Mouse (Mus musculus): ENCODE data around the gene Pop5. TPM values are rescaled to one million over a fixed set of nuclear protein-coding genes. Genes with fewer than 3 reads are reported as not detected.

Gene Pop5
- total RNA-seq (2021) = 10 to 100 TPM; 32.2 to 38.1 TPM
- polyA plus RNA-seq (2012; rRNA removed) = 36.2 and 43.8 TPM in 2 replicates
- long read RNA-seq, partial matches to known transcripts = 13 of 15 reads
- long read RNA-seq, other reads (novel, unspliced or antisense) = 0 of 15 reads

GRCm38 (mm10) chr5:115235786-115236263 is at the start of gene Pop5:
Gene Pop5 (plus strand): TSS chr5:115235836.
- TF ChIP-seq CTCF (IDR thresholded peaks at IDR 0.05) = no peak; the same call in 1 of the 2 replicates
- TF ChIP-seq EP300 (IDR thresholded peaks at IDR 0.05; ENCODE audit: insufficient read depth, low read depth, low read length) = peak; percentile 94
- no peak for TF ChIP-seq POLR2A (IDR thresholded peaks at IDR 0.05; ENCODE audit: insufficient read depth, low read depth, low read length)
- DNase-seq = peak; percentile 89 to 94
- Histone ChIP-seq H3K27ac (peak within 1 kb of the TSS; percentile 92), H3K4me1 (ENCODE audit: control insufficient read depth, insufficient read depth, low read length) (peaks cover 3% of the 10 kb centered on the region; the same call in 1 of the 2 replicates), H3K9ac (ENCODE audit: low read depth, low read length) (peak within 1 kb of the TSS; percentile 73), H3K36me3 (ENCODE audit: control insufficient read depth, insufficient read depth, low read length) (no peaks in the 10 kb centered on the region), H3K79me2 (replicated peaks; ENCODE audit: control insufficient read depth, insufficient read depth, low read length) (no peaks in the 10 kb centered on the region), H3K27me3 (ENCODE audit: control insufficient read depth, insufficient read depth, low read length) (no peaks in the 10 kb centered on the region), H3K4me3 (peak within 1 kb of the TSS; percentile 56)
- intact Hi-C loops (cut with DNase I) = loop anchor here (1.0 to 2.0 kb wide), 3 partner anchors 49 to 257 kb away; no protein-coding TSS in a partner anchor
- WGBS = 1% methylated on average over 21 of the region's 21 CpGs

GRCm38 (mm10) chr5:115186371-115187073 is 49.1 kb upstream of the Pop5 start:
- TF ChIP-seq EP300 (IDR thresholded peaks at IDR 0.05; ENCODE audit: insufficient read depth, low read depth, low read length) (no peak), CTCF (IDR thresholded peaks at IDR 0.05) (no peak), POLR2A (IDR thresholded peaks at IDR 0.05; ENCODE audit: insufficient read depth, low read depth, low read length) (no peak)
- H3K79me2 ChIP-seq (replicated peaks; ENCODE audit: control insufficient read depth, insufficient read depth, low read length) = no peaks in the 10 kb centered on the region
- peak overlapping the region; percentile 45 for H3K4me3 ChIP-seq
- H3K9ac ChIP-seq (ENCODE audit: low read depth, low read length) = peak overlapping the region; percentile 65
- DNase-seq = peak in 1 of 2 experiments; percentile 53
- H3K4me1 ChIP-seq (ENCODE audit: control insufficient read depth, insufficient read depth, low read length) = peaks cover 10% of the 10 kb centered on the region
- 19% methylated on average over 17 of the region's 17 CpGs for WGBS
- no peaks in the 10 kb centered on the region for H3K27me3 ChIP-seq (ENCODE audit: control insufficient read depth, insufficient read depth, low read length)
- H3K27ac ChIP-seq = peak overlapping the region; percentile 93
- no peaks in the 10 kb centered on the region for H3K36me3 ChIP-seq (ENCODE audit: control insufficient read depth, insufficient read depth, low read length)
- intact Hi-C loops (cut with DNase I) = loop anchor here (1.0 to 5.0 kb wide), 4 partner anchors 49 to 209 kb away; partner anchors contain the start of genes Cox6a1 and Pop5

GRCm38 (mm10) chr5:115187188-115188131 is 48.2 kb upstream of the Pop5 start:
- intact Hi-C loops (cut with DNase I) = loop anchor here (1.0 to 5.0 kb wide), 4 partner anchors 48 to 210 kb away; partner anchors contain the start of genes Cox6a1 and Pop5
- peaks cover 10% of the 10 kb centered on the region for H3K4me1 ChIP-seq (ENCODE audit: control insufficient read depth, insufficient read depth, low read length)
- 12% methylated on average over 26 of the region's 26 CpGs for WGBS

GRCm38 (mm10) chr5:115188824-115189223 is 46.8 kb upstream of the Pop5 start:
- H3K27ac ChIP-seq = no peak overlapping the region
- WGBS = 44% methylated on average over 5 of the region's 5 CpGs
- no peaks in the 10 kb centered on the region for H3K36me3 ChIP-seq (ENCODE audit: control insufficient read depth, insufficient read depth, low read length)
- no peak for TF ChIP-seq POLR2A (IDR thresholded peaks at IDR 0.05; ENCODE audit: insufficient read depth, low read depth, low read length)
- 0 out of 2 replicates have a peak, but pooled peaks have one; percentile 46 for TF ChIP-seq EP300 (IDR thresholded peaks at IDR 0.05; ENCODE audit: insufficient read depth, low read depth, low read length)
- TF ChIP-seq CTCF (IDR thresholded peaks at IDR 0.05) = peak; percentile 88
- no peaks in the 10 kb centered on the region for H3K27me3 ChIP-seq (ENCODE audit: control insufficient read depth, insufficient read depth, low read length)
- no peak overlapping the region for H3K4me3 ChIP-seq
- H3K9ac ChIP-seq (ENCODE audit: low read depth, low read length) = no peak overlapping the region
- intact Hi-C loops (cut with DNase I) = loop anchor here (5.0 kb wide), 2 partner anchors 158 to 212 kb away; partner anchors contain the start of gene Cox6a1
- peak; percentile 40 to 58 for DNase-seq
- H3K79me2 ChIP-seq (replicated peaks; ENCODE audit: control insufficient read depth, insufficient read depth, low read length) = no peaks in the 10 kb centered on the region
- H3K4me1 ChIP-seq (ENCODE audit: control insufficient read depth, insufficient read depth, low read length) = peaks cover 9% of the 10 kb centered on the region

More at GRCm38 (mm10) chr5:115187188-115188131, 48.2 kb upstream of the Pop5 start:
- Histone ChIP-seq H3K27me3 (ENCODE audit: control insufficient read depth, insufficient read depth, low read length) (no peaks in the 10 kb centered on the region), H3K79me2 (replicated peaks; ENCODE audit: control insufficient read depth, insufficient read depth, low read length) (no peaks in the 10 kb centered on the region), H3K4me3 (peak overlapping the region; percentile 43), H3K27ac (peak overlapping the region; percentile 93), H3K36me3 (ENCODE audit: control insufficient read depth, insufficient read depth, low read length) (no peaks in the 10 kb centered on the region), H3K9ac (ENCODE audit: low read depth, low read length) (peak overlapping the region; percentile 65)
- TF ChIP-seq CTCF (IDR thresholded peaks at IDR 0.05) (peak; percentile 99), EP300 (IDR thresholded peaks at IDR 0.05; ENCODE audit: insufficient read depth, low read depth, low read length) (peak; percentile 32; the same call in 1 of the 2 replicates), POLR2A (IDR thresholded peaks at IDR 0.05; ENCODE audit: insufficient read depth, low read depth, low read length) (peak; percentile 72; the same call in 1 of the 2 replicates)
- peak; percentile 94 to 95 for DNase-seq

GRCm38 (mm10) chr5:115190081-115190480 is 45.6 kb upstream of the Pop5 start:
- H3K36me3 ChIP-seq (ENCODE audit: control insufficient read depth, insufficient read depth, low read length) = no peaks in the 10 kb centered on the region
- no peak overlapping the region for H3K4me3 ChIP-seq
- TF ChIP-seq EP300 (IDR thresholded peaks at IDR 0.05; ENCODE audit: insufficient read depth, low read depth, low read length) (no peak), CTCF (IDR thresholded peaks at IDR 0.05) (no peak), POLR2A (IDR thresholded peaks at IDR 0.05; ENCODE audit: insufficient read depth, low read depth, low read length) (no peak)
- WGBS = 88% methylated on average over 12 of the region's 12 CpGs
- peaks cover 6% of the 10 kb centered on the region for H3K4me1 ChIP-seq (ENCODE audit: control insufficient read depth, insufficient read depth, low read length)
- no peaks in the 10 kb centered on the region for H3K79me2 ChIP-seq (replicated peaks; ENCODE audit: control insufficient read depth, insufficient read depth, low read length)
- H3K9ac ChIP-seq (ENCODE audit: low read depth, low read length) = no peak overlapping the region
- no peak overlapping the region for H3K27ac ChIP-seq
- DNase-seq = no peak
- no peaks in the 10 kb centered on the region for H3K27me3 ChIP-seq (ENCODE audit: control insufficient read depth, insufficient read depth, low read length)
- intact Hi-C loops (cut with DNase I) = no loop called here
